Mouse (Mus musculus) heart, embryonic 10.5 days (tissue): ENCODE results near the gene Islr2. TPM values are rescaled to one million over a fixed set of nuclear protein-coding genes. Genes with fewer than 3 reads are reported as not detected.

Source experiments
- DNase-seq: peaks from one replicate; pipeline ENCODE4 v3.0.0-alpha.2; 2017; ENCODE audit warnings: low spot score
- H3K27ac ChIP-seq: fragments of 300-500 bp; sonication (generic); 2 replicates; pipeline ENCODE4 v1.5.1; 2016; ENCODE audit warnings: mild to moderate bottlenecking
- H3K27me3 ChIP-seq: fragments of 300-500 bp; sonication (generic); 2 replicates; pipeline ENCODE4 v1.6.1; 2016; ENCODE audit warnings: mild to moderate bottlenecking; ENCODE audit not compliant: poor library complexity, insufficient read depth, severe bottlenecking
- H3K36me3 ChIP-seq: fragments of 300-500 bp; sonication (generic); 2 replicates; pipeline ENCODE4 v1.6.1; 2016; ENCODE audit warnings: mild to moderate bottlenecking, moderate library complexity
- H3K4me1 ChIP-seq: fragments of 300-500 bp; sonication (generic); 2 replicates; pipeline ENCODE4 v1.6.1; 2016; ENCODE audit warnings: mild to moderate bottlenecking
- H3K4me3 ChIP-seq: fragments of 300-500 bp; sonication (generic); 2 replicates; pipeline ENCODE4 v1.5.1; 2016; ENCODE audit warnings: mild to moderate bottlenecking, moderate library complexity
- H3K9me3 ChIP-seq: fragments of 300-500 bp; sonication (generic); 2 replicates; pipeline ENCODE4 v1.6.1; 2016; ENCODE audit warnings: mild to moderate bottlenecking, moderate library complexity
- WGBS: fragments of 180-500 bp; shearing (Covaris S2); methylation state at CpG from one replicate; pipeline ENCODE4 v1.1.7; 2016; 5-methylcytosine and 5-hydroxymethylcytosine counted together
- polyA plus RNA-seq: library from polyadenylated mRNA; unstranded; fragments of >200 nt; fragmentation: Nextera tagmentation; extraction: Ambion mirVana; gene quantifications from 2 replicates; pipeline ENCODE4 v1.2.1, GENCODE M21; 2016

Gene Islr2
- polyA plus RNA-seq, 1 experiment from 2014 or later: not detected

GRCm38 (mm10) chr9:58241780-58242485 lies 37.8 kb upstream of the Islr2 start:
- Histone ChIP-seq H3K9me3 (no peaks in the 10 kb centered on the region), H3K36me3 (peaks cover 27% of the 10 kb centered on the region), H3K4me1 (peaks cover 37% of the 10 kb centered on the region), H3K27ac (peak overlapping the region; percentile 72; the same call in 1 of the 2 replicates), H3K4me3 (0 out of 2 replicates have a peak overlapping the region, but pooled peaks have one; percentile 8), H3K27me3 (no peaks in the 10 kb centered on the region)
- peak; percentile 84 for DNase-seq
- WGBS: 54% methylated on average over 9 of the region's 9 CpGs

GRCm38 (mm10) chr9:58234502-58235015 lies 30.4 kb upstream of the Islr2 start:
- H3K36me3 ChIP-seq: peaks cover 49% of the 10 kb centered on the region
- peaks cover 20% of the 10 kb centered on the region; the same call in 1 of the 2 replicates for H3K4me1 ChIP-seq
- no peaks in the 10 kb centered on the region for H3K9me3 ChIP-seq
- no peak overlapping the region for H3K4me3 ChIP-seq
- H3K27me3 ChIP-seq: no peaks in the 10 kb centered on the region
- DNase-seq: no peak
- H3K27ac ChIP-seq: no peak overlapping the region
- 96% methylated on average over 28 of the region's 28 CpGs for WGBS

- Histone ChIP-seq H3K4me3 (no peak overlapping the region), H3K27ac (peak overlapping the region; percentile 19; the same call in 1 of the 2 replicates), H3K27me3 (no peaks in the 10 kb centered on the region), H3K4me1 (peaks cover 20% of the 10 kb centered on the region; the same call in 1 of the 2 replicates), H3K36me3 (peaks cover 67% of the 10 kb centered on the region), H3K9me3 (no peaks in the 10 kb centered on the region)
- 53% methylated on average over 5 of the region's 5 CpGs for WGBS
- no peak for DNase-seq
Observed at GRCm38 (mm10) chr9:58232374-58232773, 28.3 kb upstream of the Islr2 start.

GRCm38 (mm10) chr9:58231746-58232145 lies 27.6 kb upstream of the Islr2 start:
- no peaks in the 10 kb centered on the region for H3K9me3 ChIP-seq
- no peaks in the 10 kb centered on the region for H3K27me3 ChIP-seq
- peaks cover 20% of the 10 kb centered on the region; the same call in 1 of the 2 replicates for H3K4me1 ChIP-seq
- no peak overlapping the region for H3K27ac ChIP-seq
- WGBS: 49% methylated on average over 6 of the region's 6 CpGs
- H3K36me3 ChIP-seq: peaks cover 70% of the 10 kb centered on the region
- no peak overlapping the region for H3K4me3 ChIP-seq
- DNase-seq: no peak

- Histone ChIP-seq H3K27ac (no peak overlapping the region), H3K4me1 (peaks cover 28% of the 10 kb centered on the region), H3K36me3 (peaks cover 71% of the 10 kb centered on the region), H3K9me3 (no peaks in the 10 kb centered on the region), H3K4me3 (no peak overlapping the region), H3K27me3 (no peaks in the 10 kb centered on the region)
- WGBS: 94% methylated on average over 9 of the region's 9 CpGs
- DNase-seq: no peak
Observed at GRCm38 (mm10) chr9:58228777-58229466, 24.8 kb upstream of the Islr2 start.

- no peaks in the 10 kb centered on the region for H3K9me3 ChIP-seq
- H3K27me3 ChIP-seq: no peaks in the 10 kb centered on the region
- H3K4me1 ChIP-seq: peaks cover 11% of the 10 kb centered on the region
- no peak overlapping the region for H3K4me3 ChIP-seq
- DNase-seq: no peak
- 60% methylated on average over 9 of the region's 9 CpGs for WGBS
- peaks cover 78% of the 10 kb centered on the region for H3K36me3 ChIP-seq
- H3K27ac ChIP-seq: no peak overlapping the region
Observed at GRCm38 (mm10) chr9:58225915-58226913, 22.1 kb upstream of the Islr2 start.

GRCm38 (mm10) chr9:58224356-58224755 lies 20.2 kb upstream of the Islr2 start:
- peaks cover 14% of the 10 kb centered on the region for H3K4me1 ChIP-seq
- DNase-seq: no peak
- WGBS: 83% methylated on average over 2 of the region's 2 CpGs
- no peaks in the 10 kb centered on the region for H3K9me3 ChIP-seq
- no peak overlapping the region for H3K4me3 ChIP-seq
- H3K27me3 ChIP-seq: no peaks in the 10 kb centered on the region
- H3K27ac ChIP-seq: no peak overlapping the region
- H3K36me3 ChIP-seq: peaks cover 73% of the 10 kb centered on the region

- WGBS: 69% methylated on average over 24 of the region's 24 CpGs
- Histone ChIP-seq H3K4me3 (no peak overlapping the region), H3K4me1 (0 out of 2 replicates have a peak, but pooled peaks cover 16% of the 10 kb centered on the region), H3K9me3 (no peaks in the 10 kb centered on the region), H3K36me3 (peaks cover 52% of the 10 kb centered on the region), H3K27ac (no peak overlapping the region), H3K27me3 (no peaks in the 10 kb centered on the region)
- DNase-seq: no peak
Observed at GRCm38 (mm10) chr9:58220218-58220903, 16.2 kb upstream of the Islr2 start.

- H3K36me3 ChIP-seq: peaks cover 35% of the 10 kb centered on the region
- H3K4me3 ChIP-seq: no peak overlapping the region
- no peak for DNase-seq
- no peak overlapping the region for H3K27ac ChIP-seq
- no peaks in the 10 kb centered on the region for H3K9me3 ChIP-seq
- peaks cover 32% of the 10 kb centered on the region for H3K4me1 ChIP-seq
- H3K27me3 ChIP-seq: no peaks in the 10 kb centered on the region
- 80% methylated on average over 3 of the region's 3 CpGs for WGBS
Observed at GRCm38 (mm10) chr9:58218539-58218938, 14.4 kb upstream of the Islr2 start.

GRCm38 (mm10) chr9:58216402-58216801 lies 12.3 kb upstream of the Islr2 start:
- Histone ChIP-seq H3K4me3 (no peak overlapping the region), H3K4me1 (peaks cover 50% of the 10 kb centered on the region), H3K27me3 (0 out of 2 replicates have a peak, but pooled peaks cover 10% of the 10 kb centered on the region), H3K36me3 (peaks cover 17% of the 10 kb centered on the region), H3K27ac (no peak overlapping the region), H3K9me3 (no peaks in the 10 kb centered on the region)
- DNase-seq: no peak
- 55% methylated on average over 6 of the region's 6 CpGs for WGBS

GRCm38 (mm10) chr9:58214519-58215180 lies 10.5 kb upstream of the Islr2 start:
- WGBS: 66% methylated on average over 8 of the region's 8 CpGs
- Histone ChIP-seq H3K4me1 (peaks cover 59% of the 10 kb centered on the region), H3K27me3 (0 out of 2 replicates have a peak, but pooled peaks cover 10% of the 10 kb centered on the region), H3K27ac (no peak overlapping the region), H3K4me3 (no peak overlapping the region), H3K36me3 (peaks cover 5% of the 10 kb centered on the region), H3K9me3 (no peaks in the 10 kb centered on the region)
- no peak for DNase-seq
